Mouse (Mus musculus): Measurements from ENCODE around the gene Gjc2.

DNA sequence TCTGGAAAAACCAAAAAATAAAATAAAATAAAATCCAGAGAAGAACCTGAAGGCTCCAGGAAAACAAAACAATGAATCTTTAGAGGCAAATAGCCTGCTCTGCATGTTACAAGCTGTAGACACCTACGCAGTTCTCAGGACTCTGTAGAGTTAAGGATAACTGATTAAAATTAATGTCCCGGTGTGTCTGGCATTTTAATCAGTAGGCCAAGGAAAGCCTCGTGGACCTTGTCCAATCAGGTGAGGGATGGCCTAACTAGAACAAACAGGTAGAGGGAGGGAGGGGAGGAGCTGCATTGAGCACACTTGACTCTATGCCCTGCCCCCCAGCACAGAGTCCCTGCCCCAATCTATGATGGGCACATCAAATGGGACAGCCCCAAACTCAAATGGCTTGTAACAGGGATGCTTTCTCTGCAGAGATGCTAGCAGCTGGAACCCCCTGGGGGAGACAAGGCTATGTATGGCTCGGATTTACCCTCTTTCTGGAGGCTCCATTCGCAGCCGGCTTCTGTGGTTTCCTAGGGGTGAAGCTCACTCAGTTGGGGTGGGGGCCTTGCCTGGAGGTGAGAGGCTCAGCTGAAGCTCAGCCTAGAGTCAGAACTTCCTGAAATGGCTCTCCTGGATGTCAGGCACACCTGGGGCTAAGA is 8.7 kb downstream of the Gjc2 start:
- no peak for TF ChIP-seq CTCF (IDR thresholded peaks at IDR 0.05; ENCODE audit: insufficient read depth, low read length)
- no peak for TF ChIP-seq POLR2A (IDR thresholded peaks at IDR 0.05; ENCODE audit: borderline replicate concordance, extremely low read depth, low read depth, low read length)
